Mouse (Mus musculus) embryo, embryonic 11.5 days (tissue): ENCODE data around the gene Ddx56.
A peak's percentile ranks its signal among the peaks of the same experiment; 100 is the strongest.
"Not testable (repeated sequence)": the region's sequence is repeated elsewhere in the genome, so short reads cannot be mapped to it uniquely, and the experiment has no call there.

ENCODE experiments used
- DNase-seq: peaks from one replicate; pipeline ENCODE4 v3.0.0-alpha.2; 2012; ENCODE audit warnings: low read depth, low spot score

The Ddx56 gene

GRCm38 (mm10) chr11:6261434-6262082, 6.0 kb downstream of the Ddx56 start:
- DNase-seq, result peak; percentile 55

- no peak for DNase-seq
Measured at GRCm38 (mm10) chr11:6259413-6259812, 8.2 kb downstream of the Ddx56 start.

GRCm38 (mm10) chr11:6256490-6257072, 11.0 kb downstream of the Ddx56 start:
- no peak for DNase-seq

GRCm38 (mm10) chr11:6254602-6255001, 13.0 kb downstream of the Ddx56 start:
- DNase-seq, result not testable (repeated sequence)

- DNase-seq, result no peak
Measured at GRCm38 (mm10) chr11:6252824-6253223, 14.7 kb downstream of the Ddx56 start.

- no peak for DNase-seq
Measured at GRCm38 (mm10) chr11:6252248-6252647, 15.3 kb downstream of the Ddx56 start.

GRCm38 (mm10) chr11:6244707-6245106, 22.9 kb downstream of the Ddx56 start:
- no peak for DNase-seq

GRCm38 (mm10) chr11:6233025-6233424, 34.5 kb downstream of the Ddx56 start:
- DNase-seq, result no peak

- no peak for DNase-seq
Measured at GRCm38 (mm10) chr11:6230012-6230411, 37.6 kb downstream of the Ddx56 start, which contains the start of gene Npc1l1. Gene Npc1l1 (minus strand): TSS chr11:6230143.

- DNase-seq, result no peak
Measured at GRCm38 (mm10) chr11:6224541-6225229, 42.9 kb downstream of the Ddx56 start.

- no peak for DNase-seq
Measured at GRCm38 (mm10) chr11:6222187-6222586, 45.4 kb downstream of the Ddx56 start.

GRCm38 (mm10) chr11:6219967-6220366, 47.6 kb downstream of the Ddx56 start:
- DNase-seq, result no peak

- DNase-seq, result no peak
Measured at GRCm38 (mm10) chr11:6218189-6218896, 49.2 kb downstream of the Ddx56 start.

- no peak for DNase-seq
Measured at GRCm38 (mm10) chr11:6216834-6217233, 50.7 kb downstream of the Ddx56 start.
